Mouse (Mus musculus): ENCODE data around the gene St8sia1. TPM values are rescaled to one million over a fixed set of nuclear protein-coding genes. Genes with fewer than 3 reads are reported as not detected.

St8sia1 gene
- polyA plus RNA-seq, 1 experiment from 2014 or later: 7.6 TPM

- H3K4me1 ChIP-seq (replicated peaks): peaks cover 27% of the 10 kb centered on the region
- H3K36me3 ChIP-seq: peaks cover 19% of the 10 kb centered on the region
- H3K27me3 ChIP-seq: no peaks in the 10 kb centered on the region
- no peak overlapping the region for H3K9ac ChIP-seq
- no peaks in the 10 kb centered on the region for H3K9me3 ChIP-seq
- ATAC-seq (ENCODE audit: low FRiP score): no peak
- WGBS: 80% methylated on average over 10 of the region's 10 CpGs
- H3K27ac ChIP-seq: no peak overlapping the region
- no peak overlapping the region for H3K4me2 ChIP-seq
- no peak overlapping the region for H3K4me3 ChIP-seq
Observed at GRCm38 (mm10) chr6:142914676-142915075, 49.6 kb downstream of the St8sia1 start.

DNA sequence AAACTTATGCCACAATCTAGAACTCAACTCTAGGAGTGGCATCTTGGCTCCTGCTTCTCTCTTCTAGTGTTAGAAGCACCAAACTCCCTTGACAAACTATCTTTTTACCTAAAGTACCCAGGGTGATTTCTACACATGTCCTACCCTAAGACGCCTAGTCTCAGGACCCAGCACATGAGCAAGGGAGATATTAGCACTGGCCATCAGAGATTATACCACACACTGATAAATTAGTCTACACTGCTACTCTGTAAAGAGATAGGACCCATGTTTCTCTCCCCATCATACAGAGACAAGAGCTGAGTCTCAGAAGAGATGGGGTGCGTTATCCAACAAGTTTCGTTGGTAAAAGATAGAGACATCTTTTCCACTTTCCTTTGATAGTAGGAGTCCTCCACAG lies 53.0 kb downstream of the St8sia1 start:
- no peak overlapping the region for H3K4me2 ChIP-seq
- peaks cover 23% of the 10 kb centered on the region for H3K36me3 ChIP-seq
- no peak overlapping the region for H3K27ac ChIP-seq
- H3K4me1 ChIP-seq (replicated peaks): peaks cover 16% of the 10 kb centered on the region; the same call in 1 of the 2 replicates
- no peak for ATAC-seq (ENCODE audit: low FRiP score)
- WGBS: 95% methylated on average over 3 of the region's 3 CpGs
- no peaks in the 10 kb centered on the region for H3K27me3 ChIP-seq
- H3K9me3 ChIP-seq: no peaks in the 10 kb centered on the region
- no peak overlapping the region for H3K9ac ChIP-seq
- no peak overlapping the region for H3K4me3 ChIP-seq

DNA sequence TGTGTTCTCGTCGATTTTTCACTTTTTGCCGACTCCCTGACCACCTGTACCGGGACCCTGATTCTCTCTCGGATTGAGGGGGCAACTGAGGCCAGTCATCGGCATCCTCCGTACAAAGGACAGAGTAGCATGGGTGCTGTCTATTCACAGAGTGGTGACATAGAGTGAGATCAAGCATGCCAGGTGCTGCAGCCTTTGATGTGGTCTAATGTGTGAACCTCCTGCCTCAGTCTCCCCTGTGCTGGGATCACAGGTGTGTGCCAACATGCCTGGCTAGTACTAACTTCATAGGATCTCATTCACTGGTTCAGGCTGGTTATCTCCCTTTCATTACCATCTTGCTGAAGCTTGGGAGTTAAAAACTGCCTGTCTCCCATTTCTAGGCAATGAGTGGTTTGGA lies 53.5 kb downstream of the St8sia1 start:
- Histone ChIP-seq H3K4me2 (no peak overlapping the region), H3K9ac (no peak overlapping the region), H3K27me3 (no peaks in the 10 kb centered on the region), H3K9me3 (no peaks in the 10 kb centered on the region), H3K27ac (no peak overlapping the region), H3K4me3 (no peak overlapping the region), H3K36me3 (peaks cover 23% of the 10 kb centered on the region), H3K4me1 (replicated peaks) (peaks cover 14% of the 10 kb centered on the region; the same call in 1 of the 2 replicates)
- 98% methylated on average over 7 of the region's 7 CpGs for WGBS
- no peak for ATAC-seq (ENCODE audit: low FRiP score)

- no peak for ATAC-seq (ENCODE audit: low FRiP score)
- peaks cover 8% of the 10 kb centered on the region; the same call in 1 of the 2 replicates for H3K4me1 ChIP-seq (replicated peaks)
- H3K27me3 ChIP-seq: no peaks in the 10 kb centered on the region
- H3K36me3 ChIP-seq: peaks cover 23% of the 10 kb centered on the region
- no peak overlapping the region for H3K4me2 ChIP-seq
- no peaks in the 10 kb centered on the region for H3K9me3 ChIP-seq
- no peak overlapping the region for H3K9ac ChIP-seq
- no peak overlapping the region for H3K27ac ChIP-seq
- WGBS: 91% methylated on average over 3 of the region's 3 CpGs
- no peak overlapping the region for H3K4me3 ChIP-seq
Observed at GRCm38 (mm10) chr6:142909771-142910105, 54.5 kb downstream of the St8sia1 start.

DNA sequence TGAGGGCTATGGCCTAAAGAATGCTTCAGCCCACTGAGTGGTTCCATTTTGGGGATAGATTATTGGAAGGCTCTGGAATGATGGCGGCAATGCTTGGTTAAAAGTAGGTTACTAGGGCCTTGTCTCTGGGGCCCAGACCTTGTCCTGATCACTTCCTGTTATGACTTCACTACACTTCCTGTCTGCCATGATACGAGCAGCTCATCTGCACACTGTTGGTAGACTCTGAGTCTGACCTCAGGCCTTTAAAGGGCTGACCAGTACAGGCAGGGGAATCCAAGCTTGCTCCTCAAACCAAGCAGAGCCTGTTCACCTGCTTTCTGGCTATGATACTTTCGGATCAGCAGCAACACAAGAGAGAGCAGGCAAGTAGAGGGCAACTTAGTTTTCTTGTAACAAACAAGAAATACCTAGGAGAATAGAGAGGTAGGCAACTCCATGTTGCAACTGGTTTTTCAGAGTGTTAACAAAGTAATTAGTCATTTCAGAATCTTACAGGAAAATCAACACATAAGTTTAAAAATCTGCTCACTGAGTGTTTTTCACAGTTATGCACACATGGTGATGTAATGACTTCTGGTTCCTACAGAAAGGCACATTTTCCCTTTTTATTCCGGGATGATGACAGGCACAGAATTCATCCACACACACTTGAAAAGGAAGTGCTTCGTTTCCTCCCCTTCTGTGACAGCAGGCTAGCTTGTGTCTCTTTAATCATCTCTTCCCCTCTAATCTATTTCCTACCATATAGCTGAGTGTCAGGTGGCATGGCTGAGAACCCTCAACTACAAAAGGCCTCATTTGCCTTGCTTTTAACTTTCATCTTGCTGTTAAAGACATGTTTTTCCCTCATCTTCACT lies 55.1 kb downstream of the St8sia1 start:
- ATAC-seq (ENCODE audit: low FRiP score): no peak
- 81% methylated on average over 5 of the region's 5 CpGs for WGBS
- no peak overlapping the region for H3K9ac ChIP-seq
- no peaks in the 10 kb centered on the region for H3K9me3 ChIP-seq
- peaks cover 2% of the 10 kb centered on the region; the same call in 1 of the 2 replicates for H3K4me1 ChIP-seq (replicated peaks)
- H3K4me3 ChIP-seq: no peak overlapping the region
- H3K4me2 ChIP-seq: no peak overlapping the region
- no peak overlapping the region for H3K27ac ChIP-seq
- H3K27me3 ChIP-seq: no peaks in the 10 kb centered on the region
- peaks cover 23% of the 10 kb centered on the region for H3K36me3 ChIP-seq

DNA sequence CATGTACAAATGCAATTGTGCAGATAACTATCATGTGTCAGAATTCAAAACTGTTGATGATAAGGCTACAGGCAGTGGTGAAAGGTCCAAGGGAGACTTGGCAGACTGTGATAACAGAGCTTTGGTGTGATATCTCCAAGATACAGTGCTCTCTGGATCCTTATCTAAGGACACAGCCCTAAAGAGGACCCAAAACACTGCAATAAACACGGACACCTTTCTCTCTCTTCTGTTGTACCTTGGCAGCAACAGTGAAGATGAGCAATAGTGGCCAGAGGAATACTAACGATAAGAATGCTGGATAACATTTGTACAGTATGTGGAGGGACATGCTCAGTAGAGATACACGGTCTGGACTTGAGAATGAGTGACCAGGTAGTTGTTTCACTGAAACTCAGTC lies 55.8 kb downstream of the St8sia1 start:
- 98% methylated on average over 3 of the region's 3 CpGs for WGBS
- no peaks in the 10 kb centered on the region for H3K27me3 ChIP-seq
- H3K36me3 ChIP-seq: peaks cover 23% of the 10 kb centered on the region
- no peak overlapping the region for H3K4me2 ChIP-seq
- H3K27ac ChIP-seq: no peak overlapping the region
- no peak overlapping the region for H3K9ac ChIP-seq
- no peak for ATAC-seq (ENCODE audit: low FRiP score)
- no peaks in the 10 kb centered on the region for H3K9me3 ChIP-seq
- no peaks in the 10 kb centered on the region for H3K4me1 ChIP-seq (replicated peaks)
- H3K4me3 ChIP-seq: no peak overlapping the region

DNA sequence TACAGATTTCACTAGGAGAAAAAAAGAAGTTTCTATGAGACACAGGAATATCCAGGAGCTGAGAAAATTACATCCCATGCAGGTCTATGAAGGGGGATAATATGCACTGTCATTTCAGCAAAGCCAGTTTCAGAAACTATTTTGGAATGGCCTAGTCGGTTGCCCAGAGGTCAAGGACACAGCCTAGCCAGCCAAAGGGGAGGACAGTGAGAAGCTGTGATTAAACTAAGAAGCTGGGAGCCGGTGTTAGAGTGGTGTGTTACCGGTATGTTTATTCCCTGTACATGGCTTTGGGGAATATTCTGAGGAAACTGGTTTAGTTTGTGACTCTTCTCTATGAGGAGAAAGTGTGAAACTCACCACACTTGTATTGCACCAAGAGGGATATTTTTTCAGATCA lies 68.9 kb downstream of the St8sia1 start:
- WGBS: 91% methylated on average over 3 of the region's 3 CpGs
- H3K4me1 ChIP-seq (replicated peaks): no peaks in the 10 kb centered on the region
- ATAC-seq (ENCODE audit: low FRiP score): no peak
- H3K9me3 ChIP-seq: no peaks in the 10 kb centered on the region
- no peak overlapping the region for H3K27ac ChIP-seq
- H3K36me3 ChIP-seq: no peaks in the 10 kb centered on the region
- H3K4me3 ChIP-seq: no peak overlapping the region
- no peak overlapping the region for H3K9ac ChIP-seq
- H3K4me2 ChIP-seq: no peak overlapping the region
- no peaks in the 10 kb centered on the region for H3K27me3 ChIP-seq

DNA sequence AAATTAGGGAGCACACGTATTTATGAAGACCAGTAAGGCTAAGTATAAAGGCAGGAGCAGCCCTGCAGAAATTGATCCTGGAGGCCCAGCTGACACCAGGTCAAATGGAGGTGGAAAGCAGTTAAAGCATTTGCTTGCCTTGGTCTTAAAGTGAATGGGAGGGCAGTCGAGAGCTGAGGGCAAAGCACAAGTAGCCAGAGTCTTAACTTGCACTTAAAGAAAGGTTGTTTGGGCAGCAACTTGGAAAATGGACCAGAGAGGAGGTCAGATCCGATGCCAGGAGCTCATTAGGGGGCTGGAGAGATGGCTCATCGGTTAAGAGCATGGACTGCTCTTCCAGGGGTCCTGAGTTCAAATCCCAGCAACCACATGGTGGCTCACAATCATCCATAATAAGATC lies 70.5 kb downstream of the St8sia1 start:
- WGBS: 84% methylated on average over 4 of the region's 4 CpGs
- no peak for ATAC-seq (ENCODE audit: low FRiP score)
- Histone ChIP-seq H3K4me1 (replicated peaks) (no peaks in the 10 kb centered on the region), H3K4me2 (no peak overlapping the region), H3K9ac (no peak overlapping the region), H3K4me3 (no peak overlapping the region), H3K9me3 (no peaks in the 10 kb centered on the region), H3K36me3 (no peaks in the 10 kb centered on the region), H3K27ac (no peak overlapping the region), H3K27me3 (no peaks in the 10 kb centered on the region)

- no peaks in the 10 kb centered on the region for H3K27me3 ChIP-seq
- no peaks in the 10 kb centered on the region for H3K9me3 ChIP-seq
- no peak overlapping the region for H3K27ac ChIP-seq
- no peak for ATAC-seq (ENCODE audit: low FRiP score)
- H3K36me3 ChIP-seq: peaks cover 2% of the 10 kb centered on the region; the same call in 1 of the 2 replicates
- no peak overlapping the region for H3K9ac ChIP-seq
- WGBS: 97% methylated on average over 6 of the region's 6 CpGs
- H3K4me2 ChIP-seq: no peak overlapping the region
- H3K4me1 ChIP-seq (replicated peaks): no peaks in the 10 kb centered on the region
- no peak overlapping the region for H3K4me3 ChIP-seq
Observed at GRCm38 (mm10) chr6:142890321-142890720, 73.9 kb downstream of the St8sia1 start.

DNA sequence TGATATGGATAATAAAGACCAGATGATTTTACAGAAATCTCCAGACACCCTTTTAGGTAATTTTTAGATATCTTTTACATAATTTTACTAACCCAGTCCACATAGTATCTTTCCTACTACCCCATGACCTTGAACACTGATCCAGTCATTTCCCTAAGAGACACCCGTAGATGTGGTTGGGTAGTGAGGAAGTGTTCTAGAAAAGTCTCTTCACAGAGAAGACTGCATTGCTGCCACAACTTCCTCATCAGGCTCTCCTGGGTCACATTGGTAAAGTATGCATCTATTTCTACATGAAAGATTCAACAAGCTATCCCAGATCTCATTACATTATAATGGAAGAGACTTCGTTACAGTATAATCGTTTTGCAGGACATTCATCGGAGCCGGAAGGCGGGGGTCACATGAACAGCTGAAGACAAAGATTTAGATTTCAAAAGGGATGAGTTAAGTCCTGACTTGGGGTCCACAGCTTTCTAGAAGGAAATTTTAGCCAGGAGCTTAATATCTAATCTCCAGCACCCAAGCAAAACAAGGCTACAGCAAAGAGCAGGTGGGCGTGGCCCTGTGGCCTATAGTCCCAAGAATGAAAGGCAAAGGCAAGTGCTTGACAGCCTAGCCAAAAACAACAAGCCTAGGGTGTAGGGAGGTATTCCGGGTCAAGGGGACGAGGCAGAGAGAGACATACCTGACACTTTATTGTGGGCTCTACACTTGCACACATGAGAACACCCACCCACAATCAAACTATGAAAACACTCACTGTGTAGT lies 75.1 kb downstream of the St8sia1 start:
- no peak overlapping the region for H3K27ac ChIP-seq
- 92% methylated on average over 9 of the region's 9 CpGs for WGBS
- H3K27me3 ChIP-seq: no peaks in the 10 kb centered on the region
- H3K9me3 ChIP-seq: no peaks in the 10 kb centered on the region
- H3K4me2 ChIP-seq: no peak overlapping the region
- no peak overlapping the region for H3K4me3 ChIP-seq
- H3K36me3 ChIP-seq: peaks cover 7% of the 10 kb centered on the region
- H3K9ac ChIP-seq: no peak overlapping the region
- ATAC-seq (ENCODE audit: low FRiP score): no peak
- no peaks in the 10 kb centered on the region for H3K4me1 ChIP-seq (replicated peaks)

DNA sequence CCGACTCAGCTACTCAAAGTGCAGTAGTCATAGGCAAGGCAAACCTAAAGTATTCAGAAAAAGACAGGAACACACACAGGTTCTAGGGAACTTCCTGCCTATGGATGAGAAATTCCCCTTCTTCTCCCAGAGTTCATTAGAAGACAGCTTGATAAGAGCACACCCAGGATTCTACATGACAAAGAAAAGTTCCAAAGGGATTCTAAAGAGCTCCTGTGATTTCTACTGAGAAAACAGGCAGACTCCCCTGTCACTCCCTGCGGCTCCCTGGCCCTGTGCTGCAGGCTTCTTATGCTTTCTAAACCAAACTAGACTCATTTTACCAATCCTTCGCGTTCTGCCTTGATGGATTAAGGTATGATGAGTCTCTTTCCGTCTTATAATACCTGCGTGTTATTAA lies 75.9 kb downstream of the St8sia1 start:
- no peaks in the 10 kb centered on the region for H3K27me3 ChIP-seq
- H3K27ac ChIP-seq: no peak overlapping the region
- H3K9me3 ChIP-seq: no peaks in the 10 kb centered on the region
- no peaks in the 10 kb centered on the region for H3K4me1 ChIP-seq (replicated peaks)
- no peak overlapping the region for H3K9ac ChIP-seq
- ATAC-seq (ENCODE audit: low FRiP score): no peak
- H3K4me2 ChIP-seq: no peak overlapping the region
- peaks cover 7% of the 10 kb centered on the region for H3K36me3 ChIP-seq
- 83% methylated on average over 6 of the region's 6 CpGs for WGBS
- no peak overlapping the region for H3K4me3 ChIP-seq

DNA sequence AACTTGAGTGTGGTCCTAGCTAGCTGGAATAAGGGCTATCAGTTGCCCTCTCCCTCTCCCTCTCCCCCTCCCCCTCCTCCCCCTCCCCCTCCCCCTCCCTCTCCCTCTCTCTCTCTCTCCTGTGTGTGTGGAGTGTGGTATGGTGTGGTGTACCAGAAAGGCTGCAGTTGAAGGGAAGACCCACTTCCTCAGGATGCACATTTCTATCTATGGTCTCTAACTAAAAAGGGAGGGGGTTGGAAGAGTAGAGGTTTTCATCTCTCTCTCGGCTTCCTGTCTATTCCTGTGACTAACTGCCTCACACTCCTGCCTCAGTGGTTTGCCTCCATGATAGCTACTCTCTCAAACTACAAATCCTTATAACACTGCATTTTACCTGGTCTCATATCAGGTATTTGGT lies 76.9 kb downstream of the St8sia1 start:
- H3K4me3 ChIP-seq: no peak overlapping the region
- no peak overlapping the region for H3K9ac ChIP-seq
- 82% methylated on average over 1 of the region's 1 CpGs for WGBS
- peaks cover 7% of the 10 kb centered on the region for H3K36me3 ChIP-seq
- no peak for ATAC-seq (ENCODE audit: low FRiP score)
- H3K27me3 ChIP-seq: no peaks in the 10 kb centered on the region
- no peak overlapping the region for H3K27ac ChIP-seq
- H3K9me3 ChIP-seq: no peaks in the 10 kb centered on the region
- no peaks in the 10 kb centered on the region for H3K4me1 ChIP-seq (replicated peaks)
- H3K4me2 ChIP-seq: no peak overlapping the region
